Mouse (Mus musculus): ENCODE results near the gene Vwa3b.

- TF ChIP-seq CTCF (IDR thresholded peaks at IDR 0.05; ENCODE audit: low read depth, low read length) (no peak), POLR2A (IDR thresholded peaks at IDR 0.05; ENCODE audit: insufficient read depth, low read length) (no peak), EP300 (IDR thresholded peaks at IDR 0.05; ENCODE audit: insufficient read depth, low read depth, low read length) (no peak)
These were observed 23.9 kb upstream of the Vwa3b start for GRCm38 (mm10) chr1:37002316-37003008.
